Comparison of ENCODE assay signal across 19 mouse cellular contexts in the genomic region with DNA sequence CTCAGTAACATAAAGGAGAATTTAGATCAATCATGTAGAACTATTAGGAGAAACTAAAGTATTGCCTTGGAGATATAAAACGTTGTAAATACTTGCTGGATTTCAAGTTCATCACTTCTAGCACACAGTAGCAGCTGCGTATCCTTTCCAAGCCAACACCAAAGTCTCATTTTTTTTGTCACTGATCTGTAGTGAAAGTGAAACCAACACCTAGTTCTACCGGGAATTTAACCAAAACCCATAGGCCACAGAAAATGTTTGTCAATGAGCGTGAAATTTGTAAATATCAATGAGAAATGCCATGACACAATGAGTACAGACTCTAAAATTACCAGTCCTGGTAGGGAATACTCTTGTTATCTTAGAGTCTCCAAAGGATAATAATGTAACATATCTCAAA.
"Had no signal": no experiment of that assay in that cellular context is flagged by ENCODE, and none has a peak within 500 bp of the region (broad histone marks: within the 10 kb centered on the region; RNA-seq: fewer than 3 reads in every experiment).

No protein-coding gene starts in this region.

- H3K36me3 ChIP-seq: limb, embryonic 10.5 days; limb, embryonic 13.5 days; midbrain, embryonic 12.5 days; midbrain, embryonic 15.5 days; neural tube, embryonic 12.5 days; neural tube, embryonic 15.5 days; stomach, embryonic 15.5 days had no signal

- H3K9me3 ChIP-seq: limb, embryonic 10.5 days; limb, embryonic 13.5 days; midbrain, embryonic 12.5 days; midbrain, embryonic 15.5 days; neural tube, embryonic 12.5 days; neural tube, embryonic 15.5 days; stomach, embryonic 15.5 days had no signal

- H3K4me3 ChIP-seq: limb, embryonic 10.5 days; limb, embryonic 13.5 days; midbrain, embryonic 12.5 days; midbrain, embryonic 15.5 days; neural tube, embryonic 12.5 days; neural tube, embryonic 15.5 days; stomach, embryonic 15.5 days had no signal

- ATAC-seq: liver, postnatal 0 days; lung, postnatal 0 days; midbrain, embryonic 15.5 days had no signal

- H3K4me2 ChIP-seq: limb, embryonic 13.5 days; lung, embryonic 14.5 days; midbrain, embryonic 12.5 days; midbrain, embryonic 15.5 days; neural tube, embryonic 12.5 days; neural tube, embryonic 15.5 days; stomach, embryonic 15.5 days had no signal

- H3K27ac ChIP-seq: limb, embryonic 10.5 days; limb, embryonic 13.5 days; liver, embryonic 14.5 days; macrophage; midbrain, embryonic 12.5 days; midbrain, embryonic 15.5 days; neural tube, embryonic 12.5 days; neural tube, embryonic 15.5 days; stomach, embryonic 15.5 days had no signal

- DNase-seq: kidney, adult 8-10 months; kidney, postnatal 14 days; kidney, postnatal 4 days; liver; liver, postnatal 0 days; lung, embryonic 14.5 days; right cerebral cortex, postnatal 25 days; spleen, adult 18-20 months; thymus, postnatal 36 days had no signal

- H3K9ac ChIP-seq: limb, embryonic 13.5 days; liver, embryonic 14.5 days; liver, postnatal 0 days; lung, embryonic 14.5 days; midbrain, embryonic 12.5 days; midbrain, embryonic 15.5 days; neural tube, embryonic 12.5 days; neural tube, embryonic 15.5 days; stomach, embryonic 15.5 days had no signal

- H3K27me3 ChIP-seq: limb, embryonic 13.5 days; midbrain, embryonic 12.5 days; midbrain, embryonic 15.5 days; neural tube, embryonic 12.5 days; neural tube, embryonic 15.5 days; stomach, embryonic 15.5 days had no signal

- H3K4me1 ChIP-seq: limb, embryonic 10.5 days; limb, embryonic 13.5 days; midbrain, embryonic 12.5 days; midbrain, embryonic 15.5 days; neural tube, embryonic 12.5 days; neural tube, embryonic 15.5 days; stomach, embryonic 15.5 days had no signal
